Comparison of ENCODE assay signal across 12 mouse cellular contexts in genomic region chr2:102815289-102815809, GRCm38 (mm10).
A peak's percentile ranks its signal among the peaks of the same experiment; 100 is the strongest.
DNase-seq lines count a peak whose midpoint lies in the region; ATAC-seq and TF ChIP-seq lines count a peak whose summit lies in the region.
"Had no signal": no experiment of that assay in that cellular context is flagged by ENCODE, and none has a peak within 500 bp of the region (broad histone marks: within the 10 kb centered on the region; RNA-seq: fewer than 3 reads in every experiment).

No protein-coding gene starts in this region.

- peak; percentile 14 for DNase-seq in kidney, adult 2 months
- no peak for DNase-seq in kidney, adult 18-20 months
- DNase-seq in adrenal gland, postnatal 36 days: peak; percentile 10 to 32
- peak; percentile 60 for DNase-seq in splenic B cell, adult 2 months (ENCODE audit: low read depth, low spot score)
- no peak for DNase-seq in gastrocnemius, adult 8-10 months (ENCODE audit: low spot score in 2 of 2)
- DNase-seq in right cerebral cortex, postnatal 14 days: no peak
- DNase-seq in frontal cortex, postnatal 36 days (ENCODE audit: low spot score in 2 of 2): no peak
- DNase-seq: layer of hippocampus, adult 9-11 months had no signal

- 28% methylated on average over 6 of the region's 6 CpGs for WGBS in kidney, adult 2 months
- WGBS in lung, embryonic 15.5 days: 28% methylated on average over 6 of the region's 6 CpGs

- H3K27me3 ChIP-seq in kidney, adult 2 months (replicated peaks; ENCODE audit: control insufficient read depth, insufficient read depth, low read length): no peaks in the 10 kb centered on the region
- H3K27me3 ChIP-seq in lung, embryonic 15.5 days: no peaks in the 10 kb centered on the region
- H3K27me3 ChIP-seq in splenic B cell, adult 2 months (ENCODE audit: control insufficient read depth, insufficient read depth, low read length, poor library complexity, severe bottlenecking): no peaks in the 10 kb centered on the region
- H3K27me3 ChIP-seq: liver, embryonic 15.5 days; neural tube, embryonic 13.5 days had no signal

- TF ChIP-seq POLR2A in kidney, adult 2 months (IDR thresholded peaks at IDR 0.05; ENCODE audit: low read depth, low read length): no peak

- no peak overlapping the region for H3K9ac ChIP-seq in lung, embryonic 15.5 days
- H3K9ac ChIP-seq: liver, embryonic 15.5 days; neural tube, embryonic 13.5 days had no signal

- no peak overlapping the region for H3K27ac ChIP-seq in kidney, adult 2 months (ENCODE audit: insufficient read depth, low read depth, low read length)
- peak overlapping the region; percentile 61 for H3K27ac ChIP-seq in lung, embryonic 15.5 days
- H3K27ac ChIP-seq: liver, embryonic 15.5 days; neural tube, embryonic 13.5 days had no signal

- H3K4me3 ChIP-seq in kidney, adult 2 months (ENCODE audit: insufficient read depth, low read depth, low read length): no peak overlapping the region
- no peak overlapping the region for H3K4me3 ChIP-seq in lung, embryonic 15.5 days
- H3K4me3 ChIP-seq: liver, embryonic 15.5 days; neural tube, embryonic 13.5 days had no signal

- H3K36me3 ChIP-seq in kidney, adult 2 months (ENCODE audit: control insufficient read depth, insufficient read depth, low read length): no peaks in the 10 kb centered on the region
- H3K36me3 ChIP-seq in lung, embryonic 15.5 days: peaks cover 8% of the 10 kb centered on the region; the same call in 1 of the 2 replicates
- peaks cover 1% of the 10 kb centered on the region; the same call in 1 of the 2 replicates for H3K36me3 ChIP-seq in splenic B cell, adult 2 months (ENCODE audit: control insufficient read depth, insufficient read depth, low read length, poor library complexity, severe bottlenecking)
- H3K36me3 ChIP-seq: neural tube, embryonic 13.5 days had no signal

- ATAC-seq in lung, embryonic 15.5 days (ENCODE audit: borderline replicate concordance, extremely low read depth, low FRiP score, low TSS enrichment): no peak
- ATAC-seq: forebrain, embryonic 16.5 days had no signal

- H3K4me1 ChIP-seq in kidney, adult 2 months (ENCODE audit: control insufficient read depth, insufficient read depth, low read length): no peaks in the 10 kb centered on the region
- no peaks in the 10 kb centered on the region for H3K4me1 ChIP-seq in lung, embryonic 15.5 days
- H3K4me1 ChIP-seq: liver, embryonic 15.5 days had no signal

- no peak overlapping the region for H3K4me2 ChIP-seq in lung, embryonic 15.5 days
- H3K4me2 ChIP-seq: liver, embryonic 15.5 days; neural tube, embryonic 13.5 days had no signal

- H3K9me3 ChIP-seq in lung, embryonic 15.5 days: no peaks in the 10 kb centered on the region
- H3K9me3 ChIP-seq: liver, embryonic 15.5 days; neural tube, embryonic 13.5 days had no signal

- TF ChIP-seq CTCF in kidney, adult 2 months (conservative IDR thresholded peaks at IDR 0.05; ENCODE audit: insufficient read depth, insufficient read length, low read depth, low read length): no peak

Comparison
In these comparisons a context has a peak if more than half of its experiments do, and no peak if none do; other contexts are left out.
1. DNase-seq: peak in kidney, adult 2 months (single experiment), adrenal gland, postnatal 36 days (2 of 2) and splenic B cell, adult 2 months (single experiment); none in kidney, adult 18-20 months (single experiment), gastrocnemius, adult 8-10 months (0 of 2), right cerebral cortex, postnatal 14 days (single experiment) and frontal cortex, postnatal 36 days (0 of 2).